Mouse (Mus musculus): ENCODE results near the gene Vamp5. TPM values are rescaled to one million over a fixed set of nuclear protein-coding genes. Genes with fewer than 3 reads are reported as not detected.

The Vamp5 gene
- polyA plus RNA-seq, 1 experiment from 2014 or later, result 13.7 TPM

GRCm38 (mm10) chr6:72364985-72365384, 15.3 kb downstream of the Vamp5 start:
- no peak for ATAC-seq (ENCODE audit: low FRiP score)
- no peaks in the 10 kb centered on the region for H3K9me3 ChIP-seq (ENCODE audit: control insufficient read depth, low read length)
- no peak for DNase-seq (ENCODE audit: low spot score)
- no peaks in the 10 kb centered on the region for H3K27me3 ChIP-seq (ENCODE audit: control insufficient read depth, insufficient read depth, low read length)
- H3K4me1 ChIP-seq (replicated peaks; ENCODE audit: control insufficient read depth, insufficient read depth, low read length), result 0 out of 2 replicates have a peak, but pooled peaks cover 2% of the 10 kb centered on the region
- H3K4me2 ChIP-seq (replicated peaks; ENCODE audit: low read depth, low read length), result no peak overlapping the region
- 68% methylated on average over 6 of the region's 6 CpGs for WGBS
- no peak overlapping the region for H3K27ac ChIP-seq (ENCODE audit: low read depth, low read length)
- no peaks in the 10 kb centered on the region for H3K36me3 ChIP-seq (ENCODE audit: control insufficient read depth, insufficient read depth, low read length)
- no peak overlapping the region for H3K4me3 ChIP-seq (ENCODE audit: low read depth, low read length)
- no peak overlapping the region for H3K9ac ChIP-seq (ENCODE audit: low read depth, low read length)

GRCm38 (mm10) chr6:72364009-72364408, 16.3 kb downstream of the Vamp5 start:
- no peaks in the 10 kb centered on the region for H3K9me3 ChIP-seq (ENCODE audit: control insufficient read depth, low read length)
- no peak for DNase-seq (ENCODE audit: low spot score)
- H3K4me3 ChIP-seq (ENCODE audit: low read depth, low read length), result no peak overlapping the region
- H3K27me3 ChIP-seq (ENCODE audit: control insufficient read depth, insufficient read depth, low read length), result no peaks in the 10 kb centered on the region
- no peak for ATAC-seq (ENCODE audit: low FRiP score)
- no peak overlapping the region for H3K27ac ChIP-seq (ENCODE audit: low read depth, low read length)
- WGBS, result 46% methylated on average over 7 of the region's 7 CpGs
- H3K9ac ChIP-seq (ENCODE audit: low read depth, low read length), result no peak overlapping the region
- no peaks in the 10 kb centered on the region for H3K36me3 ChIP-seq (ENCODE audit: control insufficient read depth, insufficient read depth, low read length)
- H3K4me2 ChIP-seq (replicated peaks; ENCODE audit: low read depth, low read length), result no peak overlapping the region
- H3K4me1 ChIP-seq (replicated peaks; ENCODE audit: control insufficient read depth, insufficient read depth, low read length), result 0 out of 2 replicates have a peak, but pooled peaks cover 2% of the 10 kb centered on the region

- Histone ChIP-seq H3K9ac (ENCODE audit: low read depth, low read length) (peak overlapping the region; percentile 71), H3K27ac (ENCODE audit: low read depth, low read length) (peak overlapping the region; percentile 39; the same call in 1 of the 2 replicates), H3K9me3 (ENCODE audit: control insufficient read depth, low read length) (no peaks in the 10 kb centered on the region), H3K27me3 (ENCODE audit: control insufficient read depth, insufficient read depth, low read length) (no peaks in the 10 kb centered on the region), H3K4me3 (ENCODE audit: low read depth, low read length) (peak overlapping the region; percentile 83), H3K36me3 (ENCODE audit: control insufficient read depth, insufficient read depth, low read length) (no peaks in the 10 kb centered on the region), H3K4me2 (replicated peaks; ENCODE audit: low read depth, low read length) (peak overlapping the region; percentile 84), H3K4me1 (replicated peaks; ENCODE audit: control insufficient read depth, insufficient read depth, low read length) (0 out of 2 replicates have a peak, but pooled peaks cover 2% of the 10 kb centered on the region)
- peak; percentile 99 for ATAC-seq (ENCODE audit: low FRiP score)
- DNase-seq (ENCODE audit: low spot score), result peak; percentile 91
- under 1% methylated on average over 42 of the region's 42 CpGs for WGBS
Observed at GRCm38 (mm10) chr6:72362132-72363028, 17.9 kb downstream of the Vamp5 start.

- Histone ChIP-seq H3K4me1 (replicated peaks; ENCODE audit: control insufficient read depth, insufficient read depth, low read length) (0 out of 2 replicates have a peak, but pooled peaks cover 2% of the 10 kb centered on the region), H3K9me3 (ENCODE audit: control insufficient read depth, low read length) (no peaks in the 10 kb centered on the region), H3K27ac (ENCODE audit: low read depth, low read length) (no peak overlapping the region), H3K4me2 (replicated peaks; ENCODE audit: low read depth, low read length) (peak overlapping the region; percentile 84), H3K36me3 (ENCODE audit: control insufficient read depth, insufficient read depth, low read length) (no peaks in the 10 kb centered on the region), H3K9ac (ENCODE audit: low read depth, low read length) (no peak overlapping the region), H3K4me3 (ENCODE audit: low read depth, low read length) (peak overlapping the region; percentile 83; the same call in 1 of the 2 replicates), H3K27me3 (ENCODE audit: control insufficient read depth, insufficient read depth, low read length) (no peaks in the 10 kb centered on the region)
- WGBS, result 75% methylated on average over 5 of the region's 5 CpGs
- no peak for DNase-seq (ENCODE audit: low spot score)
- ATAC-seq (ENCODE audit: low FRiP score), result no peak
Observed at GRCm38 (mm10) chr6:72361121-72361551, 19.1 kb downstream of the Vamp5 start.

GRCm38 (mm10) chr6:72360599-72360935, 19.7 kb downstream of the Vamp5 start:
- Histone ChIP-seq H3K9ac (ENCODE audit: low read depth, low read length) (no peak overlapping the region), H3K4me1 (replicated peaks; ENCODE audit: control insufficient read depth, insufficient read depth, low read length) (0 out of 2 replicates have a peak, but pooled peaks cover 2% of the 10 kb centered on the region), H3K27me3 (ENCODE audit: control insufficient read depth, insufficient read depth, low read length) (no peaks in the 10 kb centered on the region), H3K4me3 (ENCODE audit: low read depth, low read length) (no peak overlapping the region), H3K4me2 (replicated peaks; ENCODE audit: low read depth, low read length) (no peak overlapping the region), H3K36me3 (ENCODE audit: control insufficient read depth, insufficient read depth, low read length) (no peaks in the 10 kb centered on the region), H3K27ac (ENCODE audit: low read depth, low read length) (no peak overlapping the region), H3K9me3 (ENCODE audit: control insufficient read depth, low read length) (no peaks in the 10 kb centered on the region)
- ATAC-seq (ENCODE audit: low FRiP score), result no peak
- DNase-seq (ENCODE audit: low spot score), result no peak
- 66% methylated on average over 7 of the region's 7 CpGs for WGBS

GRCm38 (mm10) chr6:72359891-72360598, 20.2 kb downstream of the Vamp5 start:
- Histone ChIP-seq H3K4me2 (replicated peaks; ENCODE audit: low read depth, low read length) (no peak overlapping the region), H3K4me3 (ENCODE audit: low read depth, low read length) (no peak overlapping the region), H3K27ac (ENCODE audit: low read depth, low read length) (no peak overlapping the region), H3K9me3 (ENCODE audit: control insufficient read depth, low read length) (no peaks in the 10 kb centered on the region), H3K9ac (ENCODE audit: low read depth, low read length) (no peak overlapping the region), H3K36me3 (ENCODE audit: control insufficient read depth, insufficient read depth, low read length) (no peaks in the 10 kb centered on the region), H3K27me3 (ENCODE audit: control insufficient read depth, insufficient read depth, low read length) (no peaks in the 10 kb centered on the region), H3K4me1 (replicated peaks; ENCODE audit: control insufficient read depth, insufficient read depth, low read length) (peaks cover 4% of the 10 kb centered on the region; the same call in 1 of the 2 replicates)
- 85% methylated on average over 11 of the region's 11 CpGs for WGBS
- no peak for DNase-seq (ENCODE audit: low spot score)
- no peak for ATAC-seq (ENCODE audit: low FRiP score)

- Histone ChIP-seq H3K27me3 (ENCODE audit: control insufficient read depth, insufficient read depth, low read length) (no peaks in the 10 kb centered on the region), H3K9me3 (ENCODE audit: control insufficient read depth, low read length) (no peaks in the 10 kb centered on the region), H3K36me3 (ENCODE audit: control insufficient read depth, insufficient read depth, low read length) (no peaks in the 10 kb centered on the region), H3K4me3 (ENCODE audit: low read depth, low read length) (no peak overlapping the region), H3K9ac (ENCODE audit: low read depth, low read length) (no peak overlapping the region), H3K4me1 (replicated peaks; ENCODE audit: control insufficient read depth, insufficient read depth, low read length) (peaks cover 6% of the 10 kb centered on the region; the same call in 1 of the 2 replicates), H3K4me2 (replicated peaks; ENCODE audit: low read depth, low read length) (no peak overlapping the region), H3K27ac (ENCODE audit: low read depth, low read length) (no peak overlapping the region)
- WGBS, result 78% methylated on average over 2 of the region's 2 CpGs
- DNase-seq (ENCODE audit: low spot score) (no peak), ATAC-seq (ENCODE audit: low FRiP score) (no peak)
Observed at GRCm38 (mm10) chr6:72359343-72359742, 20.9 kb downstream of the Vamp5 start.

GRCm38 (mm10) chr6:72358086-72358764, 22.0 kb downstream of the Vamp5 start:
- H3K36me3 ChIP-seq (ENCODE audit: control insufficient read depth, insufficient read depth, low read length), result no peaks in the 10 kb centered on the region
- no peak overlapping the region for H3K4me2 ChIP-seq (replicated peaks; ENCODE audit: low read depth, low read length)
- no peak overlapping the region for H3K4me3 ChIP-seq (ENCODE audit: low read depth, low read length)
- no peaks in the 10 kb centered on the region for H3K9me3 ChIP-seq (ENCODE audit: control insufficient read depth, low read length)
- no peak for DNase-seq (ENCODE audit: low spot score)
- ATAC-seq (ENCODE audit: low FRiP score), result no peak
- H3K4me1 ChIP-seq (replicated peaks; ENCODE audit: control insufficient read depth, insufficient read depth, low read length), result peaks cover 6% of the 10 kb centered on the region; the same call in 1 of the 2 replicates
- H3K27ac ChIP-seq (ENCODE audit: low read depth, low read length), result no peak overlapping the region
- no peak overlapping the region for H3K9ac ChIP-seq (ENCODE audit: low read depth, low read length)
- H3K27me3 ChIP-seq (ENCODE audit: control insufficient read depth, insufficient read depth, low read length), result no peaks in the 10 kb centered on the region
- WGBS, result 86% methylated on average over 10 of the region's 10 CpGs

Data from hindbrain, embryonic 11.5 days (tissue).